Mouse (Mus musculus): ENCODE data around the gene Klhl25. TPM values are rescaled to one million over a fixed set of nuclear protein-coding genes. Genes with fewer than 3 reads are reported as not detected.

The Klhl25 gene
- total RNA-seq (2012; rRNA removed) (13.9 and 14.2 TPM in 2 replicates), total RNA-seq (2014; rRNA removed) (10.4 and 12.9 TPM in 2 replicates), polyA plus RNA-seq (2012; ENCODE audit: insufficient read length, low read depth) (11.0 and 11.2 TPM in 2 replicates)

DNA sequence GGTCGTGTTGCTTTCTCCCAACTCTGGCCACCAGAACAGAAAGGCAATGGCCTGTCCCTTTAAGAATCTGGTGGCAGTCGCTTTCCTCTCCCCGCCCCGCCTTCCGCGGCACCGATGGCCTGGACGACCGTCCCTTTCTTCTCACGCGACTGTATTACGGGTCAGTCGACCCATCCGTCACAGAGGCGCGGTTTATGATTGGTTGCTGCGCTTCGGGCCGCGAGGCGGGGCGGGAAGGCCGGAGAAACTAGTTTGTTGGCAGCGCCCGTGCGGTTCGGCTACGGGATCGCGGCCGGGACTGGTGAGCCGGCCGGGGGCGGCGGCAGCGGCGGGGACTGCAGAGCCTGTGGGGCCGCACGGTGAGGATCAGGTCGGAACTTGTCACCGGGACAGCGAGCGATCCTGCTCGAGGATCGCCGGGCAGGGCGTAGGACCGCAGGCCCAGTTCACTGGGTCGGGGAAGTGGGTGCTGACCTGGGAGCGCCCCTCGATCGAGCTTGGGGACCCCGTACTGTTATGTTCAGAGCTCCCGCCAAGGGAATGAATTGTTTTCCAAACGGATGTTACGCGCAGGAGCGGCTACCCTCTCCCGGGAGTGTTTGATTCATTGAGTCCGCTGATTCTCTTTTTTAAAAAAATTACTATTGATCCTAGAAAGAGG lies at the start of gene Klhl25:
Gene Klhl25, plus strand, starts transcription at position 196 of the 661 bp plus-strand sequence.
- DNase-seq (ENCODE audit: extremely low read depth) = peak; percentile 96
- peaks cover 6 to 23% of the 10 kb centered on the region in 2 experiments for H3K36me3 ChIP-seq (replicated peaks in 1 of 2; ENCODE audit: control insufficient read depth in 1 of 2, insufficient read depth in 1 of 2, low read length in 1 of 2)
- no peaks in the 10 kb centered on the region for H3K9me3 ChIP-seq (replicated peaks; ENCODE audit: low read length)
- peaks cover 11% of the 10 kb centered on the region; the same call in 1 of the 2 replicates for H3K79me2 ChIP-seq (replicated peaks; ENCODE audit: control insufficient read depth, extremely low read depth, insufficient read depth, poor library complexity, severe bottlenecking)
- peak within 1 kb of the TSS; percentile 82 for H3K4me2 ChIP-seq (ENCODE audit: insufficient read depth, low read depth, poor library complexity, severe bottlenecking)
- peak within 1 kb of the TSS; percentile 72 to 99 (median 93) for H3K4me3 ChIP-seq (replicated peaks in 1 of 3; ENCODE audit: low read depth in 2 of 3, low read length in 2 of 3, poor library complexity in 1 of 3)
- no peaks in the 10 kb centered on the region for H3K27me3 ChIP-seq (replicated peaks)
- dilution Hi-C loops (cut with MboI; ENCODE audit: extremely low pct_ligation_motif_present, extremely low pct_unique_long_range_greater_than_20kb, low sequenced_read_pairs) = no loop called here
- no peak for TF ChIP-seq POLR2AphosphoS2 (IDR thresholded peaks at IDR 0.05; ENCODE audit: low read depth, low read length)
- no peak for TF ChIP-seq JUND (conservative IDR thresholded peaks at IDR 0.05; ENCODE audit: low read depth, low read length)
- TF ChIP-seq POLR2A (IDR thresholded peaks at IDR 0.05; ENCODE audit: low read depth, low read length) = peak; percentile 75
- no peak for TF ChIP-seq CTCF (conservative IDR thresholded peaks at IDR 0.05 in 1 of 2, IDR thresholded peaks at IDR 0.05 in 1 of 2; ENCODE audit: low read depth in 2 of 2, low read length in 2 of 2)
- TF ChIP-seq IRF4 (IDR thresholded peaks at IDR 0.05; ENCODE audit: low read depth, low read length) = no peak
- no peak for TF ChIP-seq CHD1 (IDR thresholded peaks at IDR 0.05; ENCODE audit: low read depth, low read length)
- TF ChIP-seq ELF1 (IDR thresholded peaks at IDR 0.05; ENCODE audit: low read depth, low read length) = peak; percentile 64; the same call in 1 of the 2 replicates
- no peak for TF ChIP-seq MYC (IDR thresholded peaks at IDR 0.05; ENCODE audit: low read depth, low read length)
- TF ChIP-seq BHLHE40 (IDR thresholded peaks at IDR 0.05; ENCODE audit: low read depth, low read length) = peak; percentile 49; the same call in 1 of the 2 replicates
- no peak for TF ChIP-seq SIN3A (IDR thresholded peaks at IDR 0.05; ENCODE audit: low read length)
- no peak for TF ChIP-seq ZKSCAN1 (IDR thresholded peaks at IDR 0.05; ENCODE audit: borderline replicate concordance, low read depth, low read length)
- TF ChIP-seq JUN (IDR thresholded peaks at IDR 0.05; ENCODE audit: insufficient read depth, low read depth, low read length) = no peak
- peak; percentile 75 for TF ChIP-seq TCF12 (IDR thresholded peaks at IDR 0.05; ENCODE audit: low read depth, low read length)
- no peak for TF ChIP-seq RCOR1 (conservative IDR thresholded peaks at IDR 0.05; ENCODE audit: low read depth, low read length)
- no peak for TF ChIP-seq USF1 (IDR thresholded peaks at IDR 0.05; ENCODE audit: low read depth, low read length)
- TF ChIP-seq HCFC1 (IDR thresholded peaks at IDR 0.05; ENCODE audit: low read depth, low read length) = peak; percentile 67
- TF ChIP-seq E2F4 (IDR thresholded peaks at IDR 0.05; ENCODE audit: insufficient replicate concordance, low read depth, low read length) = peak; percentile 64; the same call in 1 of the 2 replicates
- TF ChIP-seq CHD2 (IDR thresholded peaks at IDR 0.05; ENCODE audit: low read length) = peak; percentile 94
- 0 out of 2 replicates have a peak, but pooled peaks have one; percentile 14 for TF ChIP-seq NELFE (IDR thresholded peaks at IDR 0.05; ENCODE audit: low read depth, low read length)
- TF ChIP-seq NRF1 (IDR thresholded peaks at IDR 0.05; ENCODE audit: low read depth, low read length) = peak; percentile 37; the same call in 1 of the 2 replicates
- no peak for TF ChIP-seq ZNF384 (IDR thresholded peaks at IDR 0.05; ENCODE audit: low read depth, low read length)
- TF ChIP-seq GABPA (IDR thresholded peaks at IDR 0.05; ENCODE audit: insufficient replicate concordance, low read depth, low read length) = no peak
- H3K9ac ChIP-seq (ENCODE audit: insufficient read depth, low read depth) = peak within 1 kb of the TSS; percentile 89
- peak within 1 kb of the TSS; percentile 48; the same call in 1 of the 2 replicates for H3K27ac ChIP-seq (ENCODE audit: insufficient read depth, low read depth)
- H3K4me1 ChIP-seq (ENCODE audit: control insufficient read depth in 1 of 2, insufficient read depth in 2 of 2) = peaks cover 0 to 20% of the 10 kb centered on the region in 2 experiments; a peak in 2 of 4 replicates
- in situ Hi-C loops (cut with MboI; ENCODE audit: low pct_ligation_motif_present, low pct_unique_long_range_greater_than_20kb, low sequenced_read_pairs) = no loop called here

Measured in CH12.LX (cell line).